Mouse (Mus musculus): ENCODE data around the gene Mlip.

The Mlip gene

DNA sequence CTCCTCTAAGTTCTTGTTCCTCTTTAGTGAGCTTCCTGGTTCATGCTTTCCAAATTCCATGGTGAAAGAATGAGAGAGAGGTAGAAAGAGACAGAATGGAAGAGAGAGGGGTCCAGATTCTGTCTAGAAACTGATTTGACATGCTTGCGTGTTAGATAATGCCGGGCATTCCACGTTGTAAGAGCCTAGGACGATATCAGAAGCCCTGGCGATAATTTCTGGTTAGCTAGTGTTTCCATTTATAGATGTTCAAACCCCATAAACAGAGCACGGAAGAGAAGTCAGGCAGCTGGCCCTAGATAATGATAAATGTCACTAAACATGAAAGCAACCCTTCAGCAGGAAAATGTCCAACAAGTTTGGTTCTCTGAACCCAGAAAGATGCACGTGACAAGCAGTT is 5.1 kb downstream of the Mlip start:
- DNase-seq (ENCODE audit: low spot score) = no peak

- DNase-seq (ENCODE audit: low spot score) = no peak
Observed at GRCm38 (mm10) chr9:77344318-77344717, 8.5 kb downstream of the Mlip start.

DNA sequence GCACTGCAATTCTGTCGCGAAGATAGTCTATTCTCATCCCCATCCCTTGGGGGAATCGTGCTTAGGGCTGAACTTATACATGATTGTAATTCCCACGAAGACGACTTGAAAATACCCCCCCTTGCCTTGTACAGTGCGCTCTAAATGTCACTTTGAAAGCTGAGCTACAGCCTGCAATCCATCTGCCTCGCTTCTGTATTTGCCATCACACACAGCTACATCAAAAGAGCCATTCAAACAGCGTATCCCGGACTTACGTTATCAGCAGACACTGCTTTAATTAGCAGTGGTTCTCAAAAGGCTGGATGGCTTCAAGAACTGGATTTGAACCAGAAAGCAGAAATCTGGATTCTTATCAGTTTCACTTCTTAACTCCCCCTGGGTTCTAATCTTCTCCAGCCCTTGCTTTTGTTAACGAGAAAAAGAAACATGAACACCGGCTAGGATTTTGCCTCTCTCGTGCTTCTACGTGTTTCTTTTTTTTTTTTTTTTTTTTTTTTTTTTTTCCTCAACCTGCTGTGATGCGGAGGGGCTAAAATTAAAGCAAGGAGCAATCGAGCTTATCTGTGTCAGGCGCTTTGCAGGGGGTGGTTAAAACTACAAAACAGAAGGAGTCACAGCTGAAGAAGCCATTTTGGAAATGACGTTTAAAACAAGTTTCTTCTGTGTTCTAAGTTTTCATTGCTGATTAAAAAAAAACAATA is 12.5 kb downstream of the Mlip start:
- DNase-seq (ENCODE audit: low spot score) = no peak

GRCm38 (mm10) chr9:77339571-77340148 is 13.1 kb downstream of the Mlip start:
- DNase-seq (ENCODE audit: low spot score) = no peak

DNA sequence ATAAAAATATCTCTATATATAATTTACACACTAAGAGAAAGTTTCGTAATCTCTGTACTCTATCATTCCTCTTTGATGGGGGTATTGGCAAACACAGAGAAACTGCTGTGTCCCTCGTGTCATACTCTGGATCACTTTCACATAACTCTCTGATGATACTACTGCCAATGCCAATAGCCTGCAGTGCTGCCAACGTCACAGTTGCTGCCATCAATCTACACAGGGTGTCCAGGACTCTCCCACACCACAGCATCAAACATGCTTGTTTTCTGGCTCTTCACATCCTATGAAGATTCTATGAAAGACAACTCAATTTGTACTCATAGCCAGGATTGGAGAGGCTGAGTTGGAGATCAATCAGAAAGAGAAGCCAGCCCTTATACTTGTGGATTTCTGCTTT is 17.4 kb downstream of the Mlip start:
- no peak for DNase-seq (ENCODE audit: low spot score)

- DNase-seq (ENCODE audit: low spot score) = no peak
Observed at GRCm38 (mm10) chr9:77318346-77318745, 34.4 kb downstream of the Mlip start.

DNA sequence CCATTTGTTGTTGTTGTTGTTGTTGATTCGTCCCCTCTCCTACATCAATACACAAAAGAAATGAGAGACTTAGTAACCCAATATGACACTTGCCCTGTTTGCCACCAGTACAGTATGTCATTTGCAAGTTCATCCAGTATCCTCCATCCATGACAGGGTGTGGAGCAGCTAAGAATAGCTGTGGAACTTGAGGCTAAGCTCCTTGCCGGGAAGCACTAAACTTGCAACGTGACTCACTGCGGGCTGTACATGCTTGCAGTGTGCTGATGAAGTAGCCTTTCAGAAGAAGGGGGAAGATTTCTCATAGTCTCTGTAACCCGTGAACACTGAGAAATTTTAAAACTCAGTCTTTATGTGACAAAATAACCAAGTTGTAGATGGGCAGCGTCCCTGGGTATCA is 42.2 kb downstream of the Mlip start:
- no peak for DNase-seq (ENCODE audit: low spot score)

DNA sequence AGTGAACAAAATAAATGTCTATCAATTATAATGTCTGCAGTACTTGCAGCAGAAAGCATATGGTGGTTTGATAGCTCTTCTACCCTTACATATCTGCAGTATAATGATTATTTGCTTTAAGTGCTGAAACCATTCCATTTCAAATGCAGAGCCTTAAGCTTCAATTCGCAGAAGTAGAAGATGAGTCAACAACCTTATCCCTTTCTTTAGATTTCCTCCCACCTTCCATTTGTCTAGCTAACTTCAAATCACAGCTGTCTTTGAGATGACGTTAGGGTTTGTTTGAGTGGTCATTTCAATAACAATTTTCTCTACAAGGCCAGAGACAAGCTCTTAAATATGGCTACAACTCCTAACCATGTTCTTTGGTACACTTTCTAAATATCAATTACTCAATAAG is 47.4 kb downstream of the Mlip start:
- DNase-seq (ENCODE audit: low spot score) = no peak

DNA sequence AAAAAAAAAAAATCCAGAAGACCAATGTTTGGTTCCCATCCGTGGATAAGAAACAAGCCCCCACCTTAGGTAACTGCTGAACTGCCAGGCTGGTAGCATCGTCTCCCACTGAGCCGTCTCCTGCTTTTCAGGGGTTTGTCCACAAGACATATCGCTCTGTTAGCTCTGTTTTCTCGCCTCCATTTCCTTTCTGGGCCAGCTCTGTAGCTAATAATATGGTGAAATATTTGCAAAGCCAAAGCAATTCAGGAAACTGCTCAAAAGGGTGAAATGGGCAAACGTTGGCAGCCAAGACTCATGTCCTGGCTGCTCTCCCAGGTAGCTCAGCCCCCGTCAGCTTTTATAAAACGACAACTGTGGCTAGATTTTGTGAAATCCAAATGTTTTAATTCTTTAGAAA is 50.4 kb downstream of the Mlip start:
- no peak for DNase-seq (ENCODE audit: low spot score)

DNA sequence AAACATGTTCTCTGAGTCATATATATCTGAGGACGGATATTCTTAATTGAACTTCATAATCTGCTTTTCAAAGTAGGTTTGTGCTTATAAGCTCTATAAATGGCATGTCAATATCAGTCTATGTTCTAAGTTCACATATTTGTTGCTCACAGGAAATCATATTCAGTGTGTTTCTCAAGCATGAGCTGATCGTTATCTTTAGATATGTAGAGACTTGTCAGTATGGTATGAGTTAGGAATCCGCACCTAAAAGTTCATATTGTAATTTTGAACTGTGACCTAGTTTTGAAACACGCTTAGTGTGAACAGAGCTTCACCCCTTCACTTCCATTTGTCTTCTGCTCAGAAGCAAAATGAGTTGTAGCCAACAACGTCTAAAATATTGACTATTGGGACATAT is 64.8 kb downstream of the Mlip start:
- DNase-seq (ENCODE audit: low spot score) = no peak

GRCm38 (mm10) chr9:77279371-77279770 is 73.4 kb downstream of the Mlip start:
- no peak for DNase-seq (ENCODE audit: low spot score)

DNA sequence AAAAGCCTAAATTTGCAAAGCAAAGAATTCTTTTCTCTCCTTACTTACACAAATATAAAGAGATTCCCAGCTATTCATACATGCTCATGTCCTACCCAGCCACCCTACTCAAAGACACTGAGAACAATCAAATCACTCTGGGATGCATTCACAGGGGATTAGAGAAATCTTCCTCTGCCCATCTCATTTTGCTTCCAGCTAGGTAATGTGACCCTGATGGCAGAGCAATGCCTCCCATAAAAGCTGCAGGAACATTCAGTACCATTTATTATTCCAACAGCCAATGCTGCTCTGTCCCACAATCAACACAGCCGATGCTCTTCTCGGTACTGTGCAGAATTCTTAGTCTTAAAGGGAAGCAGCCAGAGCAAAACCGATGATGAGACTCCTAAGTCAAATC is 74.7 kb downstream of the Mlip start:
- DNase-seq (ENCODE audit: low spot score) = no peak

GRCm38 (mm10) chr9:77277270-77277669 is 75.5 kb downstream of the Mlip start:
- no peak for DNase-seq (ENCODE audit: low spot score)

- DNase-seq (ENCODE audit: low spot score) = no peak
Observed at GRCm38 (mm10) chr9:77276451-77277154, 76.2 kb downstream of the Mlip start.

DNA sequence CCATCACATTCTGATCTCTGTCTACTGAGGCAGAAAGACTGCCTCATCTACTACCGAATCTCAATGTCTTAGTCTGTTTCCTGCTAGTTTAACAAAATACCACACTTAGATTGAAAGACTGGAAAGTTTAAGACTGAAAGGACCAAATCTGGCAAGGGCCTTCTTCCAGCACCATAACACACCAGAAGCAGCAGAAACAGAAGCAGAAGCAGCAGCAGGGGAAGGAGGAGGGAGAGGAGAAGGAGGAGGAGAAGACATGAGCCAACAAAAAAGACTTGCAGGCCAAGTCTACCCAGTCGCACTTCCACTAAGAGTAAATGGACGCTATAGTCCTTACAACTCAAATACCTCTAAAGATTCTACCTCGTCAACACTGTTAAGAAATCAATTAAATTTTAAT is 80.0 kb downstream of the Mlip start:
- no peak for DNase-seq (ENCODE audit: low spot score)

GRCm38 (mm10) chr9:77265268-77266017 is 87.3 kb downstream of the Mlip start:
- no peak for DNase-seq (ENCODE audit: low spot score)

GRCm38 (mm10) chr9:77259052-77259451 is 93.7 kb downstream of the Mlip start:
- DNase-seq (ENCODE audit: low spot score) = no peak

- DNase-seq (ENCODE audit: low spot score) = no peak
Observed at GRCm38 (mm10) chr9:77258265-77258664, 94.5 kb downstream of the Mlip start.

DNA sequence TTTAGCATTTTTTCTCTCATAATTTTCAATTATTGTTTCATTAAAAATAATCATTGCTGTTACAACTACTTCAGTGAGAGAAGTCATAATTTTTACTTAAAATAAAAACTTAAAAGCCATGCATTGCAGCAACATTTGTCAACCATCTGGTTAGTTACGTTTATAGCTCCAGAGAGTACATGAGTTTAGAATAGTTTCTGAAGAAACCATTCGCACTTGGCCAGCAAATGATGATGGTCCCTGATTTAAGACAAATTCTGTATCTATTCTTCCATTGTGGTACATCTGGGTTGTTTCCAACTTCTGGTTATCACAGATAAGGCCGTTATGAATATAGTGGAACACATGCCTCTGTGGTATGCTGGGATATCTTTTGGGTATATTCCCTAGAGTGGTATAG is 98.3 kb downstream of the Mlip start:
- DNase-seq (ENCODE audit: low spot score) = no peak

DNA sequence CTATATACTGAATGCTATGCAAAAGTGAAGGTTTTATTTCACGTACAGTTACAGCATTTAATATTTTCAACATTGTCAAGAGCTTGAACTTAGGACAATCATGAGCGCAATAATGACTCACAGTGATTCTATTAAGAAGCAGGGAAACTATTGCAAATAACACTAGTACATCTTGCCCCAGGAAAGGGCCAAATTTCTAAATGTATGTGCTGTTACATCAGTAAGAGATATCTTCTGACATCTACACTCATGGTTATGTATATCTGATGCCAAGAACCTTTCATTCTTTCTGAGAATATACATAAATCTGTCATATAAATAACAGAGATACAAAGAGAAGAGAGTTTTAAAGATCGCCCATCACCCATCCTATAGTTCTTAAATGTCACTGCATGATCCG is 100.0 kb downstream of the Mlip start:
- DNase-seq (ENCODE audit: low spot score) = no peak

DNA sequence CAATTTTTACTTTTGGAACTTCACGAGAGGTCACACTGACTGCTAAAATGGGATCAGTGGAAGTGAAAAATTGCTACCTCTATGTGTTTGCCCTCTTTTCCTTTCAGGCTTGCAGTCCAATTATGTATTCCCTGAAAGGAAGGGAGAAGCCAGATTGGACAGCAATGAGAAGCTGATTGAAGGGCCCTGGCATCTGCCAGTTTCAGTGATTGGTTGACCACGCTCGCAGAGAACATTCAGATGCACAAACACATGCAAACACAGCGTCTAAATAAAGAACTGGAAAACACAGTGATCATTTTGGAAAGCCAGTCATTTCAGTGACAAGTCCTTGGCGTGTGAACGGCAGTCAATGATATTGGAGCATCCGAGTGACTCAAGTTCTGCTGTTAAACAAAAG is 100.6 kb downstream of the Mlip start:
- no peak for DNase-seq (ENCODE audit: low spot score)

DNA sequence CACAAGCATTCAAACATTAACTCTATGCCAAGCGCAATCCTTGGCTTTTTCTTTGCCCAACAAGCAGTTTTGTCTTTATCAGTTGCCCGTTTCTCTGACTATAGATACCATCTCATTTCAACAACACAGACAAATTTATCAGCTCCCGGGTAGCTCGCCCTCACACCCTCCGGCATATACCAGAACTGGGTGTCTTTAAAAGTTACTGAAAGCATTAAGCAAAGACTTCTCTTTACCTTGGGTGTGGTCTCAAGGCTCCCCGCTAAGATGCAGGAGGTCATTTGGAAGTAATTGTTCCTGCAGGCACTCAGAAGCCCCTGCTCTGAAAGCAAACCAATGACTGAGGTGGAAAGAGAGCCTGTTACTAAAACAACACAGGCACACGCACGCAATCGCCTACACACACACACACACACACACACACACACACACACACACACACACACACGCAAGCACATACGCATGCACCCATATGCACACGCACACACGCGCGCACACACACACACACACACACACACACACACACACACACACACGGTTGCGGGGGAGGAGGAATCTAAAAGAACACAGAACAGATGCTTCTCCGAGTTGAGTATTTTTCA is 101.2 kb downstream of the Mlip start:
- DNase-seq (ENCODE audit: low spot score) = no peak

Data from spleen, adult 12 weeks (tissue).